Mouse (Mus musculus): ENCODE data around the gene Serpinb2. TPM values are rescaled to one million over a fixed set of nuclear protein-coding genes. Genes with fewer than 3 reads are reported as not detected.

The Serpinb2 gene
- not detected for polyA plus RNA-seq (2017; shearing (Covaris generic))

DNA sequence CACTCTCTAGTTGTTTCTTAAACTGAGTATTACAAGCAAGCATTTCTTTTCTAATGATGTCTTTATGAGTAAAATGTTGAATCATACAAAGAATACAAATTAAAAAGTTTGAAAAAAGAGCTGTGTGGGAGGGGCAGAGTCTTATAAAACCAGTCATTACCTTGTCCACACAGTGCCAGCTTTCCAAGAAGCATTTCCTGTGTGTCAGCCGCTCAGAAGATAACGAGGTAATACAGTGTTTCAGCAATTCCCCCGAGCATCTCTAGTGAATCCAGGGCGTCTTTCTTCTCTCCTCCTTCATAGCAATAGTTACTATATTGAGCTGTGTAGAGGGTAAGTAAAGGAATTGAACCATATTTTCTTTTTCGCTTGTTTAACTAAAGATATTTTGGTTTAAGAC, at the start of gene Serpinb2:
TSS of gene Serpinb2 (plus strand) at position 172 of the 400 bp plus-strand sequence.

Other genes with a start within 250 kb of the Serpinb2 start
- gene Serpinb3b, start 233.1 kb upstream of the Serpinb2 start, polyA plus RNA-seq (2017; shearing (Covaris generic)), result not detected
- gene Serpinb3c, start 233.1 kb upstream of the Serpinb2 start, polyA plus RNA-seq (2017; shearing (Covaris generic)), result not detected
- gene Serpinb11, start 150.2 kb upstream of the Serpinb2 start, polyA plus RNA-seq (2017; shearing (Covaris generic)), result not detected
- not detected for gene Serpinb7, start 111.8 kb upstream of the Serpinb2 start, polyA plus RNA-seq (2017; shearing (Covaris generic))
- not detected for gene Serpinb8, start 78.6 kb downstream of the Serpinb2 start, polyA plus RNA-seq (2017; shearing (Covaris generic))